Mouse (Mus musculus) heart, embryonic 11.5 days (tissue): ENCODE measurements around the gene Prkar2a. TPM values are rescaled to one million over a fixed set of nuclear protein-coding genes. Genes with fewer than 3 reads are reported as not detected.

Source experiments
- ATAC-seq: fragments of 200-750 bp; cut with Nextera tagmentation; replicated peaks from 2 replicates; pipeline ENCODE4 v1.8.0; 2017; ENCODE audit warnings: moderate library complexity; ENCODE audit not compliant: insufficient number of reproducible peaks, low FRiP score, low TSS enrichment
- H3K27ac ChIP-seq: fragments of 300-500 bp; sonication (generic); 2 replicates; pipeline ENCODE4 v1.5.1; 2014; ENCODE audit warnings: mild to moderate bottlenecking, low read depth, low read length
- H3K27me3 ChIP-seq: fragments of 300-500 bp; sonication (generic); 2 replicates; pipeline ENCODE4 v1.6.1; 2014; ENCODE audit warnings: mild to moderate bottlenecking, low read length, mixed read lengths; ENCODE audit not compliant: control insufficient read depth, insufficient read depth
- H3K36me3 ChIP-seq: fragments of 300-500 bp; sonication (generic); 2 replicates; pipeline ENCODE4 v1.6.1; 2014; ENCODE audit warnings: mild to moderate bottlenecking, low read length, moderate library complexity, mixed read lengths; ENCODE audit not compliant: control insufficient read depth, insufficient read depth
- H3K4me1 ChIP-seq: fragments of 300-500 bp; sonication (generic); 2 replicates; pipeline ENCODE4 v1.6.1; 2014; ENCODE audit warnings: low read length; ENCODE audit not compliant: control insufficient read depth, insufficient read depth
- H3K4me2 ChIP-seq: fragments of 300-500 bp; sonication (generic); 2 replicates; pipeline ENCODE4 v1.6.1; 2014; ENCODE audit warnings: mild to moderate bottlenecking, moderate library complexity
- H3K4me3 ChIP-seq: fragments of 300-500 bp; sonication (generic); 2 replicates; pipeline ENCODE4 v1.5.1; 2014; ENCODE audit warnings: low read depth, low read length
- H3K9ac ChIP-seq: fragments of 300-500 bp; sonication (generic); 2 replicates; pipeline ENCODE4 v1.6.1; 2014; ENCODE audit warnings: mild to moderate bottlenecking, low read depth, low read length, moderate library complexity
- H3K9me3 ChIP-seq: fragments of 300-500 bp; sonication (generic); replicated peaks from 2 replicates; pipeline ENCODE4 v1.6.1; 2016; ENCODE audit warnings: low read length; ENCODE audit not compliant: control insufficient read depth
- WGBS: fragments of 180-500 bp; shearing (Covaris S2); extraction: QIAGEN DNeasy Blood & Tissue Kit; methylation state at CpG from one replicate; pipeline ENCODE4 v1.1.7; 2014; ENCODE audit not compliant: insufficient replicate concordance; 5-methylcytosine and 5-hydroxymethylcytosine counted together
- polyA plus RNA-seq: library from polyadenylated mRNA; unstranded; fragments of >200 nt; fragmentation: Nextera tagmentation; extraction: Ambion mirVana; gene quantifications from 2 replicates; pipeline ENCODE4 v1.2.1, GENCODE M21; 2014

Prkar2a gene
- polyA plus RNA-seq, 1 experiment from 2014 or later = 29.8 TPM

DNA sequence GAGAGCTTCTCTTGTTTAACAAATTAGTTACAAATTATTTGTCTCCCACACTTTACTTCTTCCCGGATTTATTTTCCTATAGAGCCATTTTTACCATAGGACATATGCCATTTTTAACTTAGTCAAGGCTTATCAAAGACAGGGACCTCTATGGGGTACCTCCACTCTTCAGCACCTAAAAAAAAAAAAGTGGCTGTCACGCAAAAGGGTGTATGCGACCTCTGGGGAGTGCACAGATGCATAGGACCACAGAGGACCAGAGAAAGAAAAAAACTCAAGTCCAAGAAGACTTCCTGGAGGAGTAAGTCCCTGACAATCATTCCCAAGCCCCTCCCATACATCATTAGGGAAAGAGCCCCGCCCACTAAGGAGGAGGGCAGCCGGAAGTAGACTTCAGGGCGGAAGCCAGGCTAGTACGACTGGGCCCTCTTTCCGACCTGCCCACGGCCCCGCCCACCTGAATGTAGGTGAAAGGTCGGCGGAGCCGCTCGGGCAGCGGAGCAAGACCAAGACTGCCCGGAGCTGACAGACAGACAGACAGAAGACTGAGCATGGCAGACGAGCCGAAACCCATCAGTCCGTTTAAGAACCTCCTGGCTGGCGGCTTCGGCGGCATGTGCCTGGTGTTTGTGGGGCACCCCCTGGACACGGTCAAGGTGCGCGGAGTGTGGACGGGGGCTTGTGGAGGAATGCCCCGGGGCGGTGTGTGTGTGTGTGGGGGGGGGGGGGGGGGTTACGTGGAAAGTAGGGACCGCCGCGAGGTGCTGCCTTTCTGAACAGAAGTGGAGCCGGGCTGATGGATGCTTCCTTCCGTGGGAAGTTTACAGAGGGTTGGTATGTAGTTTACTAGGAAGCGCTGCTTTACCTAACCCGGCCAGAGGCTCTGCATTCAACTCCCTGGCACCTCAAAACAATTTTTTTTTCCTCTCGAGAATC is 27.2 kb upstream of the Prkar2a start, which contains the start of gene Slc25a20:
TSS of gene Slc25a20 (plus strand) at position 412 of the 936 bp plus-strand sequence.
- Histone ChIP-seq H3K27me3 (no peaks in the 10 kb centered on the region), H3K36me3 (no peaks in the 10 kb centered on the region), H3K4me2 (peak within 1 kb of the TSS; percentile 56), H3K9me3 (no peaks in the 10 kb centered on the region), H3K27ac (0 out of 2 replicates have a peak within 1 kb of the TSS, but pooled peaks have one; percentile 16), H3K4me1 (peaks cover 6% of the 10 kb centered on the region; the same call in 1 of the 2 replicates), H3K9ac (peak within 1 kb of the TSS; percentile 76), H3K4me3 (peak within 1 kb of the TSS; percentile 72)
- ATAC-seq = peak; percentile 96
- 2% methylated on average over 37 of the region's 37 CpGs for WGBS

DNA sequence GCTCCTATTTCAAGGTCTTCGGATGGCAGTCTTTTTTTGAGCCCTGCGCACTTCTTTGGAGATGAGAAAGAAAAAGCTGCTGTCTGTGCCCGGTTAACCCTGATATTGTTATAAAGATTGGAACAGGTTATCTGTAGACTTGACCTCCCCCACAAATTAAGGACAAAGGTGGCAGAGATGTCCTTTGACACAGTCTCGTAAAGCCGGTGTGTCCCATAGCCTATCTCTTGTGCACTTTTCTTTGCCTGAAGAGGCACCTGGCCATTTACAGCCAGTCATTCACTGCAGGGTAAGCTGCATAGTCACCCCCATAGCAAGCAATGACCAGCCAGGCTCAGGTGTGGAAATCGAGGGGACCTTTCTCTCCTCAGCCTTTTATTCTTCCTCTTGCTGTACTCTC is 26.5 kb upstream of the Prkar2a start:
- Histone ChIP-seq H3K36me3 (no peaks in the 10 kb centered on the region), H3K9ac (peak overlapping the region; percentile 76), H3K27me3 (no peaks in the 10 kb centered on the region), H3K4me2 (peak overlapping the region; percentile 56), H3K4me3 (peak overlapping the region; percentile 72), H3K27ac (no peak overlapping the region), H3K9me3 (no peaks in the 10 kb centered on the region), H3K4me1 (peaks cover 6% of the 10 kb centered on the region; the same call in 1 of the 2 replicates)
- 30% methylated on average over 6 of the region's 6 CpGs for WGBS
- no peak for ATAC-seq

DNA sequence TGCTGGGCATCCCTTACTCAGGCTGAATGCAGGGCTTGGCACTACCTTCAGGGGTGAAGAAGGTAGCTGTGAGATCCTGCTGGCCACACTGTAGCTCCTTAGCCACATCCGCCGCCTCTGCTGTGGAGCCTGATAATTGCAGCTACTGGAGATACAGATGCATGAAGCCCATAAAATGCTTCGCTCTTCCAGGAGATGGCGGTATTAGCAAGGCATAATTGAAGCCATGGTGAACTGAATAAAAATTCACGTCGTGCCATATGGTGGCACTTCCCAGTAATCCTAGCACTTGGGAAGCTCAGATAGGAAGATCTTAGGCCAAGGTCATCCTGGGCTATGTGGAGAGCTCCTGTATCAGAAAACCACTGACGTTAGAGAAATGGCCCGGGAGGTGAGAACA is 19.2 kb upstream of the Prkar2a start:
- 53% methylated on average over 8 of the region's 8 CpGs for WGBS
- Histone ChIP-seq H3K9me3 (no peaks in the 10 kb centered on the region), H3K36me3 (peaks cover 12% of the 10 kb centered on the region)

DNA sequence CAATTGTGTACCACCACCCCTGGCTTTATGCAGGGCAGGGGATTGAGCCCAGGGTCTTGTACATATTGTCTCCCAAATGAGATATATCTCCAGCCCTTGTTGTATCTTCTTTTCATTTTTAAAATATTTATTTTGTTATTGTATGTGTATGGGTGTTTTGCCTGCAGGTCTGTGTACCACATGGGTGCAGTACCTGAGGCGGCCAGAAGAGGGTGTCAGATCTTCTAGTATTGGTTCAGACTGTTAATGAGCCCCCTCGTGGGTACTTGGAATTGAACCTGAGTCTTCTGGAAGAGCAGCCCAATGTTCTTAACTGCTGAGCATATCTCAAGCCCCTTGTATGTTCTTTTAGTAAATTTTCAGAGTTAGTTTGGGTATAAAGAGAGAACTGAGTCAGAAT is 16.0 kb upstream of the Prkar2a start:
- no peak overlapping the region for H3K9ac ChIP-seq
- H3K4me1 ChIP-seq = no peaks in the 10 kb centered on the region
- no peaks in the 10 kb centered on the region for H3K27me3 ChIP-seq
- H3K4me3 ChIP-seq = no peak overlapping the region
- H3K9me3 ChIP-seq = no peaks in the 10 kb centered on the region
- 55% methylated on average over 2 of the region's 2 CpGs for WGBS
- H3K27ac ChIP-seq = no peak overlapping the region
- H3K4me2 ChIP-seq = no peak overlapping the region
- ATAC-seq = no peak
- peaks cover 12% of the 10 kb centered on the region for H3K36me3 ChIP-seq

More for the DNA sequence above, 19.2 kb upstream of the Prkar2a start:
- Histone ChIP-seq H3K4me3 (no peak overlapping the region), H3K4me1 (no peaks in the 10 kb centered on the region), H3K27ac (no peak overlapping the region), H3K9ac (no peak overlapping the region), H3K4me2 (no peak overlapping the region), H3K27me3 (no peaks in the 10 kb centered on the region)
- ATAC-seq = no peak

DNA sequence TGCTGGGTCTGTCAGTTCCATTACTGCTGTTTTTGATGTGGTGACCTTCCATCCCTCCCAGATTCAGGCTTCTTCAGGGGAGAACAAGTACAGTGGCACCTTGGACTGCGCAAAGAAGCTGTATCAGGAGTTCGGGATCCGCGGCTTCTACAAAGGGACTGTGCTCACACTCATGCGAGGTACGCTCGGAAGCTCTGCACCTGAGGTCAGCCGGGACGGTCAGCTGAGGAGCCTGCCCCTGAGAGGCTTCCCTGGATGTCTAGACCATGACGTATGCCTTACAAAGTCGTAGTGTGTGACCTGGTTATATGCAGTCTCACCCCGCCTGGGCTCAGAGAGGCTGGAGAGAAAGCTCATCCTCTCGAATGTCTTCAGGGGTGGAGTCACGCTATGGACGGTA is 9.1 kb upstream of the Prkar2a start:
- no peak overlapping the region for H3K4me3 ChIP-seq
- no peaks in the 10 kb centered on the region for H3K27me3 ChIP-seq
- peaks cover 9% of the 10 kb centered on the region for H3K36me3 ChIP-seq
- H3K27ac ChIP-seq = no peak overlapping the region
- no peaks in the 10 kb centered on the region for H3K4me1 ChIP-seq
- ATAC-seq = no peak
- H3K4me2 ChIP-seq = no peak overlapping the region
- no peak overlapping the region for H3K9ac ChIP-seq
- WGBS = 88% methylated on average over 15 of the region's 15 CpGs
- H3K9me3 ChIP-seq = no peaks in the 10 kb centered on the region

DNA sequence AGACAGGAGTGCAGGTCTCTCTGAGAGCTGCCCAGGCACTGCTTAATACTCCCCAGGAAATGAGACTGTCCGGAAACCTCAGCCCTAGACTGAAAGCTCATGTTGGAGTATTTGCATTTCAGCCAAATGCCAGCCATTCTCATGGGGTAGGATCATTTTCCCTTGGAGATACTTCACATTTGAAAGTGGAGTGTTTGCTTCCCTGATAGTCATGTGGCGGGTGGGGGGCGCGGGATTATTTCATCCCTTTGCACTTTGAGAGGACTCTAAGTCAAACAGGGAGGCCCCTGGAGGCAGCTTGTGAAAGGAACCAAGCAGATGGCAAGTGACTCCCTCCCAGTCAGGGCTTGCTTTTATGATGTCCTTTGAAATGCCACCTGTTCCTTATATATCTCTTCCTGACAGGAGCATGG is 2.6 kb upstream of the Prkar2a start:
- 44% methylated on average over 4 of the region's 4 CpGs for WGBS
- no peak for ATAC-seq
- Histone ChIP-seq H3K9me3 (no peaks in the 10 kb centered on the region), H3K36me3 (peaks cover 9% of the 10 kb centered on the region), H3K27ac (no peak overlapping the region), H3K27me3 (no peaks in the 10 kb centered on the region), H3K4me3 (no peak overlapping the region), H3K4me2 (no peak overlapping the region), H3K4me1 (0 out of 2 replicates have a peak, but pooled peaks cover 2% of the 10 kb centered on the region), H3K9ac (no peak overlapping the region)

DNA sequence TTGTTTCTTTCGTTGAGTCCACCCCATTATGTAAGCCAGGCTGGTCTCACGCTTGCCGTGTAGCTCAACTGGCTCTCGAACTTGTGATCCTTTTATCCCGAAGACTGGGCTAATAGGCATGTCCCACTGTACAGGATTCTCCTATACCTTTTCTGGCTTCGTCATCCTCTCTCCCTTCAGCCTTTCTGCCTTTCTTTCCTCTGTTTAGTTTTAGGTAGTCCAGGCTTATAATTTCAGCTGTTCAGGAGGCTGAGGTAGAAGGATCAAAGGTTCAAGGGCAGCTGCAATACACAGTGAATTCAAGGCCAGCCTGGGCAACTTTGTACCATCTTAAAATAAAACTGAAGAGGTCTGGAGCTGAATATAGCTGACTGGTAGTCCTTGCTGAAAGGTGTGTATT is 1.9 kb upstream of the Prkar2a start:
- ATAC-seq = no peak
- Histone ChIP-seq H3K9ac (no peak overlapping the region), H3K27me3 (no peaks in the 10 kb centered on the region), H3K36me3 (peaks cover 6% of the 10 kb centered on the region), H3K4me1 (0 out of 2 replicates have a peak, but pooled peaks cover 2% of the 10 kb centered on the region), H3K4me2 (no peak overlapping the region), H3K27ac (no peak overlapping the region), H3K9me3 (no peaks in the 10 kb centered on the region), H3K4me3 (no peak overlapping the region)
- WGBS = 80% methylated on average over 6 of the region's 6 CpGs

DNA sequence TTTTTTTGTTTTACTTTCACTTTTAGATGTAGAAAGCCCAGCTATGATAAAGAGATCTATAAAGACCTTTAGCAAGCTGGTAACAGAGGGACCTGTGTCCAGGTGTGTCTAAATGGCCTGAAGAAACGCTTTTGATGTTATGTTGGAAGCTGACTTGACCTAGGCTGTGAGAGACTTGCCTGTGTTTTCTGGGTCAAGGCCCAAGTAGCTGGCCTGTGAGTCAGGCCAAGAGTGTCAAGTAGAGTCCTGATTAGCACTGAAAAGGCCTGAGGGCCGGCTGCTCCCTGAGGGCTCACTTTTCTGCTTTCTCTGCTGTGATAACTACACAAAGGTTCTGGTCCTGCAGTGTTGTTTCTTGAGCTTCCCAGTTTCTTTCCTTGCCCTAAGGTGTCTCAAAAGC is 1.4 kb upstream of the Prkar2a start:
- Histone ChIP-seq H3K4me1 (0 out of 2 replicates have a peak, but pooled peaks cover 2% of the 10 kb centered on the region), H3K9ac (0 out of 2 replicates have a peak overlapping the region, but pooled peaks have one; percentile 16), H3K36me3 (peaks cover 3% of the 10 kb centered on the region), H3K9me3 (no peaks in the 10 kb centered on the region), H3K4me3 (no peak overlapping the region), H3K27ac (no peak overlapping the region), H3K4me2 (no peak overlapping the region), H3K27me3 (no peaks in the 10 kb centered on the region)
- no peak for ATAC-seq
- WGBS = 53% methylated on average over 2 of the region's 2 CpGs
